ENCODE assay signal across 19 mouse cellular contexts in genomic region chr17:89301325-89301724, GRCm38 (mm10).
"Had no signal": no experiment of that assay in that cellular context is flagged by ENCODE, and none has a peak within 500 bp of the region (broad histone marks: within the 10 kb centered on the region; RNA-seq: fewer than 3 reads in every experiment).

No protein-coding gene starts in this region.

- H3K4me3 ChIP-seq: midbrain, embryonic 10.5 days; midbrain, embryonic 12.5 days; myocyte; neural tube, embryonic 13.5 days; neural tube, embryonic 15.5 days had no signal

- ATAC-seq: midbrain, embryonic 16.5 days had no signal

- H3K9me3 ChIP-seq: midbrain, embryonic 10.5 days; midbrain, embryonic 12.5 days; neural tube, embryonic 13.5 days; neural tube, embryonic 15.5 days had no signal

- H3K9ac ChIP-seq: lung, embryonic 14.5 days; midbrain, embryonic 12.5 days; neural tube, embryonic 13.5 days; neural tube, embryonic 15.5 days had no signal

- DNase-seq: lung, adult 18-20 months; lung, embryonic 14.5 days; lung, postnatal 10 days; lung, postnatal 4 days; midbrain, embryonic 14.5 days; retina, postnatal 1 day; right cerebral cortex, adult 18-20 months; right cerebral cortex, postnatal 25 days; right cerebral cortex, postnatal 4 days; spleen, adult 18-20 months; thymus, adult 2 months; thymus, postnatal 25 days; thymus, postnatal 4 days had no signal

- H3K4me2 ChIP-seq: lung, embryonic 14.5 days; midbrain, embryonic 12.5 days; neural tube, embryonic 13.5 days; neural tube, embryonic 15.5 days had no signal

- H3K27me3 ChIP-seq: midbrain, embryonic 12.5 days; neural tube, embryonic 13.5 days; neural tube, embryonic 15.5 days had no signal

- H3K27ac ChIP-seq: midbrain, embryonic 10.5 days; midbrain, embryonic 12.5 days; neural tube, embryonic 13.5 days; neural tube, embryonic 15.5 days had no signal

- H3K36me3 ChIP-seq: midbrain, embryonic 10.5 days; midbrain, embryonic 12.5 days; neural tube, embryonic 13.5 days; neural tube, embryonic 15.5 days had no signal
